Mouse (Mus musculus) thymus, adult 2 months (tissue): ENCODE results near the gene Gm7879.

ENCODE experiments used
- CTCF ChIP-seq: fragments of 200-500 bp; IDR thresholded peaks from 2 replicates; pipeline ENCODE4 v1.5.1; 2012; ENCODE audit warnings: mild to moderate bottlenecking, control low read depth, low read length, moderate library complexity, borderline replicate concordance; ENCODE audit not compliant: control insufficient read depth, poor library complexity, insufficient read depth; ENCODE audit errors: extremely low read depth
- POLR2A ChIP-seq: fragments of 200-500 bp; IDR thresholded peaks from 2 replicates; pipeline ENCODE4 v1.6.1; 2012; ENCODE audit warnings: mild to moderate bottlenecking, low read length, control low read depth, moderate library complexity; ENCODE audit not compliant: control insufficient read depth, poor library complexity, insufficient read depth; ENCODE audit errors: extremely low read depth

- no peak for TF ChIP-seq POLR2A
- no peak for TF ChIP-seq CTCF
These were observed 35.3 kb downstream of the Gm7879 start for GRCm38 (mm10) chr5:43948111-43948743.
